Mouse (Mus musculus) embryonic facial prominence, embryonic 15.5 days (tissue): Measurements from ENCODE around the gene Pheta2. TPM values are rescaled to one million over a fixed set of nuclear protein-coding genes. Genes with fewer than 3 reads are reported as not detected.
"Not testable (repeated sequence)": the region's sequence is repeated elsewhere in the genome, so short reads cannot be mapped to it uniquely, and the experiment has no call there.

ENCODE experiments used
- ATAC-seq: fragments of 200-750 bp; cut with Nextera tagmentation; 2 replicates; pipeline ENCODE4 v1.8.0; 2017; ENCODE audit warnings: low read depth, moderate TSS enrichment; ENCODE audit not compliant: insufficient number of reproducible peaks, low FRiP score, low TSS enrichment
- H3K27ac ChIP-seq: fragments of 300-500 bp; sonication (generic); replicated peaks from 2 replicates; pipeline ENCODE4 v1.5.1; 2015; ENCODE audit warnings: mild to moderate bottlenecking, inconsistent platforms
- H3K27me3 ChIP-seq: fragments of 300-500 bp; sonication (generic); 2 replicates; pipeline ENCODE4 v1.6.1; 2015; ENCODE audit warnings: inconsistent platforms
- H3K36me3 ChIP-seq: fragments of 300-500 bp; sonication (generic); 2 replicates; pipeline ENCODE4 v1.6.1; 2015; ENCODE audit warnings: mild to moderate bottlenecking, inconsistent platforms
- H3K4me1 ChIP-seq: fragments of 300-500 bp; sonication (generic); 2 replicates; pipeline ENCODE4 v1.6.1; 2015; ENCODE audit warnings: inconsistent platforms
- H3K4me2 ChIP-seq: fragments of 300-500 bp; sonication (generic); replicated peaks from 2 replicates; pipeline ENCODE4 v1.6.1; 2015; ENCODE audit warnings: mild to moderate bottlenecking, inconsistent platforms
- H3K4me3 ChIP-seq: fragments of 300-500 bp; sonication (generic); replicated peaks from 2 replicates; pipeline ENCODE4 v1.5.1; 2015; ENCODE audit warnings: mild to moderate bottlenecking, inconsistent platforms
- H3K9ac ChIP-seq: fragments of 300-500 bp; sonication (generic); 2 replicates; pipeline ENCODE4 v1.6.1; 2015; ENCODE audit warnings: inconsistent platforms
- H3K9me3 ChIP-seq: fragments of 300-500 bp; sonication (generic); replicated peaks from 2 replicates; pipeline ENCODE4 v1.6.1; 2016; ENCODE audit warnings: inconsistent platforms
- WGBS: fragments of 180-500 bp; shearing (Covaris S2); methylation state at CpG from one replicate; pipeline ENCODE4 v1.1.7; 2015; 5-methylcytosine and 5-hydroxymethylcytosine counted together
- microRNA-seq: library from miRNA; unstranded; fragments of <30 nt; microRNA quantifications from one replicate; pipeline ENCODE4, GENCODE M21; 2016; ENCODE audit warnings: borderline number of aligned reads
- polyA plus RNA-seq: library from polyadenylated mRNA; unstranded; fragments of >200 nt; fragmentation: Nextera tagmentation; extraction: Ambion mirVana; gene quantifications from 2 replicates; pipeline ENCODE4 v1.2.1, GENCODE M21; 2015

Gene Pheta2
- polyA plus RNA-seq, 1 experiment from 2014 or later = 23.8 TPM

DNA sequence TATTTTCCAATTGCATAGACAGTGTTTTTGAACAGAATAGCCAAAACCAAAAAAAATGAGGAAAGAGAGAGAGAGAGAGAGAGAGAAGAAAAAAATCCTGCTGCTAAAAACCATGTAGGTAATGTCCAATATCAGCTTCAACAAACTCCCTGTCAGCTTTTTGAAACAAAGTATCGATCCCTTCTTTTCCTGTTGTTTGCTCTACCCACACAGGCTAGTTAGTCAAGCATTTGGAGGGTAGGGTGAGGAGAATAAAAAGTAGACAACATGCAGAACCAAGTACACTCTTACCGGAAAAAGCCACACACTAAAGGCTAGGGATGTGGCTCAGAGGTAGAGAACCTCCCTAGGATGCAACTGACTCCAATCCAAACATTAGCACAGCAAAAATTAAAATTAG is 47.0 kb downstream of the Pheta2 start:
- Histone ChIP-seq H3K9me3 (no peaks in the 10 kb centered on the region), H3K36me3 (no peaks in the 10 kb centered on the region), H3K4me2 (no peak overlapping the region), H3K27me3 (no peaks in the 10 kb centered on the region), H3K27ac (no peak overlapping the region), H3K4me3 (no peak overlapping the region), H3K9ac (no peak overlapping the region), H3K4me1 (0 out of 2 replicates have a peak, but pooled peaks cover 5% of the 10 kb centered on the region)
- no peak for ATAC-seq
- 93% methylated on average over 2 of the region's 2 CpGs for WGBS

DNA sequence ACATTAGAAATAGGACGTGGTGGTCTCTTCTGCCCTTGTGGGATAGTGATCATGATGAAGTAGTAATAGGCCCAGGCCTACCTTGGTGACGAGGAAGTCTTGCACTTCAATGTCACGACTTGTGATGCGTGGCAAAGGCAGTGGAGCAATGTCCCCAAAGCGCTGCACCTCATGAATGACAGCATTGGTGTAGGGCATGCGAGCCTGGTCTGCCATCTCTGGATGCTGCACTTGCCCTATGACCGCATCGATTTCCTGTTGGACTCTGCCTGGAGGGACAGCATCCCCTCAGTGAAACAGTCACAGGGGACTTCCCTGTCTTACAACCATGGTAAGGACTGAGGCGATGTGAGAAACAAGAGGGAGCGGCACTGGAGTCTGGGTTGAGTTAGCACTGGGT is 51.2 kb downstream of the Pheta2 start:
- H3K27ac ChIP-seq, H3K36me3 ChIP-seq, H3K4me1 ChIP-seq, H3K27me3 ChIP-seq, H3K9ac ChIP-seq, ATAC-seq, H3K9me3 ChIP-seq, H3K4me2 ChIP-seq, H3K4me3 ChIP-seq: not testable (repeated sequence)
- WGBS = 87% methylated on average over 10 of the region's 10 CpGs

DNA sequence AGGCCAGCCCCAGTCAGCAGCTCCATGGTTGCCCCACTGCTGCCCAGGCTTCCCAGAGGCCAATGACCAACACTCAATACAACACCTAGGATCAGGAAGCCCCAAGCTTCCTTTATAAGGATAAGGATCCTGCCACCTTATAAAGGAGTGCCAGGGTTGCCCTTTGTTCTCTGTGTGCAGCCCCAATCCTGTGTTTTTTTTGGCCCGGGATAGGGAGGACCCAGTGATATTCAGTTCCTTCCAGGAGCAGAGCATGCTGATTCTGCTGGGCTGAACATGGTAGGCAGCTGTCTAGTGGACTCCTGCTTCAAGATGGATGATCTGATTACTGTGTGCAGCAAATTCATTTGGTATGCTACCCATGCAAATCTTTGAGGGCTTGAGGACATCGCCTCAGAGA is 55.2 kb downstream of the Pheta2 start, which contains the start of gene Cyp2d11:
Cyp2d11 (minus strand) TSS at position 101 of the 400 bp plus-strand sequence.
- H3K4me1 ChIP-seq, H3K27me3 ChIP-seq, H3K36me3 ChIP-seq, H3K9me3 ChIP-seq, H3K4me2 ChIP-seq, ATAC-seq, H3K9ac ChIP-seq, H3K4me3 ChIP-seq, H3K27ac ChIP-seq: not testable (repeated sequence)
- 82% methylated on average over 2 of the region's 2 CpGs for WGBS

Small RNA genes within 50 kb of the gene (microRNA-seq; reads per million reads assigned to microRNA genes)
- not detected for gene Mir7684

Other genes with a start within 250 kb of the Pheta2 start
- gene Ccdc134, start 211.0 kb upstream of the Pheta2 start, polyA plus RNA-seq = 27.6 and 31.1 TPM in 2 replicates
- gene Srebf2, start 191.8 kb upstream of the Pheta2 start, polyA plus RNA-seq = 159 and 162 TPM in 2 replicates
- gene Shisa8, start 126.1 kb upstream of the Pheta2 start, polyA plus RNA-seq = 1.5 and 2.9 TPM in 2 replicates
- 0.58 and 0.61 TPM in 2 replicates for gene Tnfrsf13c, start 114.6 kb upstream of the Pheta2 start, polyA plus RNA-seq
- 57.7 and 60.9 TPM in 2 replicates for gene Cenpm, start 94.2 kb upstream of the Pheta2 start, polyA plus RNA-seq
- gene 1500009C09Rik, start 86.5 kb upstream of the Pheta2 start, polyA plus RNA-seq = not detected in 2 replicates
- 17.1 and 18.7 TPM in 2 replicates for gene Sept3, start 64.0 kb upstream of the Pheta2 start, polyA plus RNA-seq
- gene Wbp2nl, start 40.0 kb upstream of the Pheta2 start, polyA plus RNA-seq = 0.20 TPM in 1 of 2 replicates, not detected in the other
- gene Naga, start within 50 bp of the Pheta2 start, polyA plus RNA-seq = 64.8 and 65.9 TPM in 2 replicates
- gene Smdt1, start within 50 bp of the Pheta2 start, polyA plus RNA-seq = 264 and 279 TPM in 2 replicates
- 314 and 320 TPM in 2 replicates for gene Ndufa6, start 15.4 kb downstream of the Pheta2 start, polyA plus RNA-seq
- gene Cyp2d22, start 41.3 kb downstream of the Pheta2 start, polyA plus RNA-seq = 12.2 and 12.3 TPM in 2 replicates
- not detected in 2 replicates for gene Cyp2d11, start 55.1 kb downstream of the Pheta2 start, polyA plus RNA-seq
- not detected in 2 replicates for gene Cyp2d10, start 68.3 kb downstream of the Pheta2 start, polyA plus RNA-seq
- not detected in 2 replicates for gene Cyp2d9, start 94.5 kb downstream of the Pheta2 start, polyA plus RNA-seq
- not detected in 2 replicates for gene Cyp2d12, start 216.1 kb downstream of the Pheta2 start, polyA plus RNA-seq